Mouse (Mus musculus) embryonic fibroblast, embryonic 13.5 days (primary cell): ENCODE measurements around the gene Nfix.
"Not testable (repeated sequence)": the region's sequence is repeated elsewhere in the genome, so short reads cannot be mapped to it uniquely, and the experiment has no call there.

Source experiments
- CTCF ChIP-seq: IDR thresholded peaks from 2 replicates; pipeline ENCODE4 v1.5.1; 2011; ENCODE audit warnings: mild to moderate bottlenecking, control low read depth, low read length, moderate library complexity, borderline replicate concordance; ENCODE audit not compliant: insufficient read depth
- POLR2A ChIP-seq: IDR thresholded peaks from 2 replicates; pipeline ENCODE4 v1.6.1; 2011; ENCODE audit warnings: low read depth, mild to moderate bottlenecking, control low read depth, low read length, moderate library complexity

- TF ChIP-seq CTCF, POLR2A: not testable (repeated sequence)
These were observed 129.7 kb downstream of the Nfix start for GRCm38 (mm10) chr8:84670295-84671006.
